Mouse (Mus musculus) small intestine, adult 2 months (tissue): ENCODE data around the gene Irf9.

Source experiments
- CTCF ChIP-seq: fragments of 200-500 bp; IDR thresholded peaks from 2 replicates; pipeline ENCODE4 v1.5.1; 2012; ENCODE audit warnings: low read depth, mild to moderate bottlenecking, control low read depth, inconsistent platforms, low read length, moderate library complexity, mixed read lengths; ENCODE audit not compliant: insufficient replicate concordance, insufficient read length; ENCODE audit errors: extremely low read depth
- POLR2A ChIP-seq: fragments of 200-500 bp; IDR thresholded peaks from 2 replicates; pipeline ENCODE4 v1.6.1; 2012; ENCODE audit warnings: low read depth, mild to moderate bottlenecking, control low read depth, inconsistent platforms, low read length, moderate library complexity

- TF ChIP-seq POLR2A (no peak), CTCF (no peak)
Measured at GRCm38 (mm10) chr14:55596036-55596690, 7.2 kb upstream of the Irf9 start.
